Mouse (Mus musculus): ENCODE results near the gene Gm31371. TPM values are rescaled to one million over a fixed set of nuclear protein-coding genes. Genes with fewer than 3 reads are reported as not detected.

Gm31371 gene
- not detected in 2 replicates for polyA plus RNA-seq (2015; fragmentation: Nextera tagmentation; extraction: Ambion mirVana)

DNA sequence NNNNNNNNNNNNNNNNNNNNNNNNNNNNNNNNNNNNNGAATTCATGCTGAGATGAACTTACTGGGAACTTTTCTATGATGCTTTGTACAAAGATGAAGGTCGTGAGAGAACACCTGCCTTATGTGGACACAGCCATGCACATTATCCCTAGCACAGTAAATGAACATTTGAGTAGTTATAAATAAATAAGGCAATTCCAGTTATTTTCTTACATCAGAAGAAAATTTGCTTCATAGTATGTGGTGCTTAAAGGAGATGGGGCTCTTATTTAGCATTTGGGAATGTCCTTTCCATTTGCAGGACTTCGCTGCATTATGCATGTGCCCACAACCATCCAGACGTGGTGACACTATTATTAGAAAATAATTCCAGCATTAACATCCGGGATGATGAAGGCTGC is at the start of gene Gm31371:
Gene Gm31371 (plus strand): TSS at position 301 of the 400 bp plus-strand sequence.

Other genes starting within 250 kb of the Gm31371 start
- gene 4930467E23Rik, start 173.8 kb upstream of the Gm31371 start, polyA plus RNA-seq (2015; fragmentation: Nextera tagmentation; extraction: Ambion mirVana), result not detected in 2 replicates